Mouse (Mus musculus) liver, embryonic 11.5 days (tissue): ENCODE measurements around the gene Ppp1r14c. TPM values are rescaled to one million over a fixed set of nuclear protein-coding genes. Genes with fewer than 3 reads are reported as not detected.
A peak's percentile ranks its signal among the peaks of the same experiment; 100 is the strongest.

Source experiments
- ATAC-seq: fragments of 200-750 bp; cut with Nextera tagmentation; replicated peaks from 2 replicates; pipeline ENCODE4 v1.8.0; 2017; ENCODE audit warnings: moderate number of reproducible peaks, mild to moderate bottlenecking, moderate TSS enrichment, moderate library complexity; ENCODE audit not compliant: low FRiP score
- DNase-seq: peaks from one replicate; pipeline ENCODE4 v3.0.0-alpha.2; 2017; ENCODE audit warnings: low spot score
- H3K27ac ChIP-seq: fragments of 300-500 bp; sonication (generic); 2 replicates; pipeline ENCODE4 v1.5.1; 2014; ENCODE audit warnings: mild to moderate bottlenecking, low read depth, low read length, control low read depth
- H3K27me3 ChIP-seq: fragments of 300-500 bp; sonication (generic); replicated peaks from 2 replicates; pipeline ENCODE4 v1.6.1; 2014; ENCODE audit warnings: low read length, mixed read lengths; ENCODE audit not compliant: control insufficient read depth, insufficient read depth
- H3K36me3 ChIP-seq: fragments of 300-500 bp; sonication (generic); 2 replicates; pipeline ENCODE4 v1.6.1; 2014; ENCODE audit warnings: mild to moderate bottlenecking, low read length, moderate library complexity, mixed read lengths; ENCODE audit not compliant: control insufficient read depth, insufficient read depth
- H3K4me1 ChIP-seq: fragments of 300-500 bp; sonication (generic); replicated peaks from 2 replicates; pipeline ENCODE4 v1.6.1; 2014; ENCODE audit warnings: low read length, mixed read lengths; ENCODE audit not compliant: control insufficient read depth, insufficient read depth
- H3K4me2 ChIP-seq: fragments of 300-500 bp; sonication (generic); 2 replicates; pipeline ENCODE4 v1.6.1; 2014; ENCODE audit warnings: mild to moderate bottlenecking, control low read depth, moderate library complexity
- H3K4me3 ChIP-seq: fragments of 300-500 bp; sonication (generic); 2 replicates; pipeline ENCODE4 v1.5.1; 2014; ENCODE audit warnings: low read depth, low read length, control low read depth
- H3K9ac ChIP-seq: fragments of 300-500 bp; sonication (generic); 2 replicates; pipeline ENCODE4 v1.6.1; 2014; ENCODE audit warnings: low read depth, low read length, control low read depth
- H3K9me3 ChIP-seq: fragments of 300-500 bp; sonication (generic); 2 replicates; pipeline ENCODE4 v1.6.1; 2016; ENCODE audit warnings: low read length, inconsistent platforms, mixed read lengths; ENCODE audit not compliant: control insufficient read depth
- WGBS: fragments of 180-500 bp; shearing (Covaris S2); extraction: QIAGEN DNeasy Blood & Tissue Kit; methylation state at CpG from one replicate; pipeline ENCODE4 v1.1.7; 2014; 5-methylcytosine and 5-hydroxymethylcytosine counted together
- polyA plus RNA-seq: library from polyadenylated mRNA; unstranded; fragments of >200 nt; fragmentation: Nextera tagmentation; extraction: Ambion mirVana; gene quantifications from 2 replicates; pipeline ENCODE4 v1.2.1, GENCODE M21; 2014

The Ppp1r14c gene
- polyA plus RNA-seq, 1 experiment from 2014 or later: 3.1 TPM

DNA sequence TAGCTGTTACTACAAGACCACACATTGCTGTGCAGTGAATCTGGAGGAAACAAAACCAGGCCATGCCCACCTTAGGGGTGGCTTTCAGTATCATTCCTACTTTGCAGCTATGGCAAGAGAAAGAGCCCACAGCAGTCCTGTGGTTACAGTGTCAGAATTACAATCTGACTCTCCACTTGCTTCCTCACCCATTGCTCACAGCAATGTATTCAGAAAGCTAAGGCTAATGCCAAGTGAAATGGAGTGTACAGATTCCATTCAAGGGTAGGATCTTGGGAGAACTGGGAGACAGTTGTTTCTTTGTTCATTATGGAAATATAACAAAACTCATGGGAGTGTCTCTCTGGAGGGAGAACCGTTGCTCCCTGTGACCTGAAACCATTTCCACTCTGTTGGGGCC, 6.3 kb upstream of the Ppp1r14c start:
- Histone ChIP-seq H3K27ac (no peak overlapping the region), H3K9me3 (no peaks in the 10 kb centered on the region), H3K4me3 (no peak overlapping the region), H3K36me3 (no peaks in the 10 kb centered on the region), H3K27me3 (no peaks in the 10 kb centered on the region), H3K9ac (no peak overlapping the region), H3K4me2 (no peak overlapping the region), H3K4me1 (no peaks in the 10 kb centered on the region)
- 78% methylated on average over 1 of the region's 1 CpGs for WGBS
- DNase-seq (no peak), ATAC-seq (no peak)

DNA sequence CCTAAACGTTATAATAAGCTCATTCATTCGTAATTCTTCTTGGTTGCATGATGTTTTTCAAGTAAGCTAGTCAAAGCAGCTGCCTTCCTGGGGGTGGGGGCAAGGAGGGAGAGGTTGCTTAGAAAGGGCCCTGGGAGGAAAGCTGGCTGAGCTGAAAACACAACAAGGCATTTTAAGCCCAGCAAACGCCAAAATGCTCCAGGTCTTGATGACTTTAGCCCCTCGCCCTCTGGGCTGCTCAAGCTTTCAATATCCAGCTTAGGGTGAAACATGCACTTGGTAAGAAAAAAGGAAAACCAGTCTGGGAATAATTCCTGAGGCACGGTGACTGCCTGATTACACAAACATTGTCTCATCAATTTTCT, 204 bp upstream of the Ppp1r14c start:
- WGBS: 41% methylated on average over 5 of the region's 5 CpGs
- DNase-seq (no peak), ATAC-seq (no peak)
- H3K36me3 ChIP-seq: no peaks in the 10 kb centered on the region
- no peak overlapping the region for H3K27ac ChIP-seq
- H3K9ac ChIP-seq: no peak overlapping the region
- H3K27me3 ChIP-seq: peaks cover 25% of the 10 kb centered on the region
- H3K4me3 ChIP-seq: peak overlapping the region; percentile 57; the same call in 1 of the 2 replicates
- H3K4me1 ChIP-seq: no peaks in the 10 kb centered on the region
- peak overlapping the region; percentile 89 for H3K4me2 ChIP-seq
- no peaks in the 10 kb centered on the region for H3K9me3 ChIP-seq

DNA sequence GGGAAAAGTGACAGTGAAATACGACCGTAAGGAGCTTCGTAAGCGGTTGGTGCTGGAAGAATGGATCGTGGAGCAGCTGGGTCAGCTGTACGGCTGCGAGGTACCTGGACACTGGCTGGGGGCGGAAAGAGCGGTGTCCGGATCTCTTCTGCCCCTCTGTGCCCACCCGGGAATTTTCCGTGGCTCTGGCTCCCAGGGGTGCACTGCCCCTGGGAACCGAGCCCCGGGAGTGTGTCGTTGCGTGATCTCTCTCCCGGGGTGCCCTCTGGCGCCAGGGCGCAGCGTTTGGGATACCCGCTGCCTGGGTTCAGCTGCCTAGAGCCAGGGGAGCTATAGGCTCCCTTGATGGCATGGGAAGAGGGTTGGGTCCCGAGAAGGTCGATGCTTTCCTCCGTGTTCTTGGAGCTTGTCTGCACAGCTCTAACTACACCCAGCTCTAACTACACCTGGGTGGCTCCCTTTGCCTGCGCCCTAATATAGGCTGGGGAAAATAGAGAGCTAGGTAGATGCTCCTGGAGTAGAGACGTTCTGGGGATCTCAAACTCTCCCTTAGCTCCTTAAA, 1.1 kb downstream of the Ppp1r14c start:
- no peak for ATAC-seq
- WGBS: 3% methylated on average over 26 of the region's 26 CpGs
- Histone ChIP-seq H3K4me1 (no peaks in the 10 kb centered on the region), H3K36me3 (no peaks in the 10 kb centered on the region), H3K9ac (no peak overlapping the region), H3K27me3 (peaks cover 25% of the 10 kb centered on the region), H3K9me3 (no peaks in the 10 kb centered on the region), H3K27ac (no peak overlapping the region), H3K4me3 (peak overlapping the region; percentile 57), H3K4me2 (peak overlapping the region; percentile 89)
- DNase-seq: no peak

- Histone ChIP-seq H3K27me3 (peaks cover 25% of the 10 kb centered on the region), H3K27ac (no peak overlapping the region), H3K9me3 (no peaks in the 10 kb centered on the region), H3K4me2 (peak overlapping the region; percentile 89), H3K4me1 (no peaks in the 10 kb centered on the region), H3K36me3 (no peaks in the 10 kb centered on the region), H3K4me3 (0 out of 2 replicates have a peak overlapping the region, but pooled peaks have one; percentile 57), H3K9ac (no peak overlapping the region)
- 33% methylated on average over 11 of the region's 11 CpGs for WGBS
- DNase-seq (no peak), ATAC-seq (no peak)
Observed at GRCm38 (mm10) chr10:3367440-3367839, 1.6 kb downstream of the Ppp1r14c start.

- no peaks in the 10 kb centered on the region for H3K36me3 ChIP-seq
- H3K27ac ChIP-seq: no peak overlapping the region
- DNase-seq (no peak), ATAC-seq (no peak)
- no peak overlapping the region for H3K4me3 ChIP-seq
- H3K4me1 ChIP-seq: no peaks in the 10 kb centered on the region
- no peaks in the 10 kb centered on the region for H3K27me3 ChIP-seq
- 72% methylated on average over 3 of the region's 3 CpGs for WGBS
- no peaks in the 10 kb centered on the region; the same call in 1 of the 2 replicates for H3K9me3 ChIP-seq
- H3K9ac ChIP-seq: no peak overlapping the region
- H3K4me2 ChIP-seq: no peak overlapping the region
Observed at GRCm38 (mm10) chr10:3383176-3383575, 17.3 kb downstream of the Ppp1r14c start.

DNA sequence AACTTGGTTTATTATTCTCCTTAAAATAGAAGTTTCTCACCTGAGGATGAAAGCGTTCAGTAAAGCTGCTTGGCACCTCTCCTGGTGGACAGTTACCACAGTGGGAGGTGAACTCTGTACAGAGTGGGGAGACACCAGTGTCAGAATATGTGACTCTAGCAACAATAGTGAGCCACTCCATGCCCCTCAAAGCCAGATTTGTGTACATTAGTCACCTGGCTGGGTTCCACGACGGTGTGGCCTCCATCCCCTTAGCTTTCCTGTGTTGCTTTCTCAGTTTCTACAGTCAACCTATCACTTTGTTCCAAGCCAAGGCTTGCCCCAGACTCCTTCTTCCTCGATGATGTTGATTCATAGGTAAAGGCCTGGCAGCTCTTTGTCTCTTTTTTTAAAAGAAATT, 26.4 kb downstream of the Ppp1r14c start:
- H3K27ac ChIP-seq: no peak overlapping the region
- H3K4me1 ChIP-seq: no peaks in the 10 kb centered on the region
- no peak for ATAC-seq
- no peaks in the 10 kb centered on the region for H3K36me3 ChIP-seq
- no peak overlapping the region for H3K9ac ChIP-seq
- DNase-seq: no peak
- WGBS: 78% methylated on average over 4 of the region's 4 CpGs
- H3K4me2 ChIP-seq: no peak overlapping the region
- no peaks in the 10 kb centered on the region for H3K9me3 ChIP-seq
- H3K27me3 ChIP-seq: no peaks in the 10 kb centered on the region
- no peak overlapping the region for H3K4me3 ChIP-seq

GRCm38 (mm10) chr10:3393548-3393947, 27.7 kb downstream of the Ppp1r14c start:
- H3K36me3 ChIP-seq: no peaks in the 10 kb centered on the region
- no peaks in the 10 kb centered on the region for H3K27me3 ChIP-seq
- H3K9ac ChIP-seq: no peak overlapping the region
- no peaks in the 10 kb centered on the region for H3K4me1 ChIP-seq
- ATAC-seq (no peak), DNase-seq (no peak)
- no peak overlapping the region for H3K4me3 ChIP-seq
- no peak overlapping the region for H3K4me2 ChIP-seq
- H3K27ac ChIP-seq: no peak overlapping the region
- 74% methylated on average over 4 of the region's 4 CpGs for WGBS
- no peaks in the 10 kb centered on the region for H3K9me3 ChIP-seq

DNA sequence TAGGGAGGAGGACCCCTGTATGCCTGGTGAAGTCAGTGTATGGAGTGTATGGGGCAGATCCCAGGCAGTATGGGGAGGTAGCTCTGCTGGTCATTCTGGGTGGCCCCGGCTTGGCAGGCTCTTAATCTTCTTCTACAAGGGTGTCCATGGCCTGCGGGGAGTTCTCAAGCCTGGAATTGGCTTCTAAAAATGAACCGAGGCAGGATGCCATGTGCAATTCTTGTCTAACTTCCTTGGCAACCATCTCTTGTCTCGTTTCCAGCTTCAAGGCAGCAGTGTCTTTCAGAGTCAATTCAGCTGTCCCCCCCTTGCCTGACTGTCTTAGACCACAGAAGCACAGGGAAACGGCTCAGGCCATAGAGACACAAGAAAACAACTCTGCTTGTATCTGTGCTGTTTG, 28.3 kb downstream of the Ppp1r14c start:
- Histone ChIP-seq H3K9ac (no peak overlapping the region), H3K4me1 (no peaks in the 10 kb centered on the region), H3K27me3 (no peaks in the 10 kb centered on the region), H3K27ac (no peak overlapping the region), H3K36me3 (no peaks in the 10 kb centered on the region), H3K9me3 (no peaks in the 10 kb centered on the region), H3K4me3 (no peak overlapping the region), H3K4me2 (no peak overlapping the region)
- DNase-seq (no peak), ATAC-seq (no peak)
- 71% methylated on average over 5 of the region's 5 CpGs for WGBS

GRCm38 (mm10) chr10:3394671-3395288, 28.9 kb downstream of the Ppp1r14c start:
- ATAC-seq: no peak
- Histone ChIP-seq H3K4me3 (no peak overlapping the region), H3K4me2 (no peak overlapping the region), H3K9ac (no peak overlapping the region), H3K4me1 (no peaks in the 10 kb centered on the region), H3K9me3 (no peaks in the 10 kb centered on the region), H3K27ac (no peak overlapping the region), H3K36me3 (no peaks in the 10 kb centered on the region), H3K27me3 (no peaks in the 10 kb centered on the region)
- DNase-seq: no peak
- 65% methylated on average over 4 of the region's 4 CpGs for WGBS
